Mouse (Mus musculus): ENCODE measurements around the gene Aprt. TPM values are rescaled to one million over a fixed set of nuclear protein-coding genes. Genes with fewer than 3 reads are reported as not detected.

Gene Aprt
- polyA plus RNA-seq, 1 experiment from 2014 or later = 187 TPM

DNA sequence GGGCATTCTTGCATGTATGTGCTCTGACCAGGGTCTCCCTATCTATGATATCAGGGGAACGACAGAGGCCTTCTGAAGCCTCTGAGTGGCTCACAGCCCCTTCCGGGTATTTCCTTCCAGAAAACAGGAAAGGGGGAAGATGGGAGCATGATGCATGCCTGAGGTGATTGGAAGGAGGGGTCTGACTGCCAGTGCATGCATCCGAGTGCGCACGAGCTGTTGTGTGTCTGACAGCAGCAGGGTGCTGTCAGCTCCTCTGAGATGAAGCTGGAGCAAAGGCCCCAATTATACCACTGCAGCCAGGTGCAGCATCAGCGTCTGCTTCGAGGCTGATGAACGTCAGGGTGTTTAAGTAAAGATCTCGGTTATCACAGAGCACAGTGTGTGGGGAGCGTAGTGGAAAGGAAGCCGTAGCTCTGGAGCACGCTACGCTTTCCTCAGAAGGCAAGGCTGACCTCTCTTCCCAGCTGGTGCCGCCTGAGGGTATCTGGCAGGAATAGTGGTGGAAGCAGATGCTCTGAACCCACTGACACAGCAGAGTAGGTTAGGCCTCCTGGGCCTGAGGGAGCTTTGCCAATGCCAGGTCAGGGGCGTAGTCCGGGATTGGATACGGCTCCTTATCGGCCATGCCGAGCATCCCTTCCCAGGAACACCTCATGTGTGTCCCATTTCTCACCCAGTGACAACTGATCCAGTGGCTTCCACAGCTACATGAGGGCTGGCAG is 17.2 kb upstream of the Aprt start:
- 58% methylated on average over 19 of the region's 19 CpGs for WGBS
- no peaks in the 10 kb centered on the region for H3K9me3 ChIP-seq (ENCODE audit: control insufficient read depth, low read length)
- no peak for ATAC-seq (ENCODE audit: low FRiP score)
- H3K4me1 ChIP-seq (replicated peaks; ENCODE audit: control insufficient read depth, insufficient read depth, low read length) = peaks cover 7% of the 10 kb centered on the region; the same call in 1 of the 2 replicates
- no peak overlapping the region; the same call in 1 of the 2 replicates for H3K9ac ChIP-seq
- H3K4me3 ChIP-seq (replicated peaks; ENCODE audit: low read length) = no peak overlapping the region
- H3K36me3 ChIP-seq (replicated peaks; ENCODE audit: control insufficient read depth, insufficient read depth) = no peaks in the 10 kb centered on the region
- H3K27ac ChIP-seq = peak overlapping the region; percentile 27; the same call in 1 of the 2 replicates
- no peak for DNase-seq (ENCODE audit: low spot score)
- H3K4me2 ChIP-seq (replicated peaks) = no peak overlapping the region
- H3K27me3 ChIP-seq (ENCODE audit: control insufficient read depth, insufficient read depth, low read length) = no peaks in the 10 kb centered on the region

DNA sequence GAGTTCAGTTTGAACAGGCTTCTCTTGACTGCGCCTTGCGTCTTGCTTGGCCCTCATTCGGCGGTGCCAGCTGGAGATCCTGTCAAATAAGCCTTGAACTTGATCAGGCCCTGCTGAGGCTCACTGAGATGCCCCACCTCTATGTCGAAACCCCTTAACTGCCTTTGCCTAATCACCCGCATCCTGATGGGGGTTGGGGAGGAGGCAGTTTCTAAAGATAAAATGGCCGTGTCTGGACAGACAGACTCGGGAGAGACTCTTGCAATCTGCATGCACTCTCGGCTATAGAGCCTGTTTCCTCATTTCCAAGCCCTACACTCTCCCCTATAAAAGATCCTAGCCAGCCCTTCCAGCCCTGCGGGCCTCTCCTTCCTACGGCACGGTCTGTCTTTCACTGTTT is 16.5 kb upstream of the Aprt start:
- peak overlapping the region; percentile 27; the same call in 1 of the 2 replicates for H3K27ac ChIP-seq
- ATAC-seq (ENCODE audit: low FRiP score) (no peak), DNase-seq (ENCODE audit: low spot score) (no peak)
- H3K9ac ChIP-seq = no peak overlapping the region
- no peaks in the 10 kb centered on the region for H3K9me3 ChIP-seq (ENCODE audit: control insufficient read depth, low read length)
- no peaks in the 10 kb centered on the region for H3K36me3 ChIP-seq (replicated peaks; ENCODE audit: control insufficient read depth, insufficient read depth)
- 66% methylated on average over 12 of the region's 12 CpGs for WGBS
- H3K4me2 ChIP-seq (replicated peaks) = no peak overlapping the region
- peaks cover 7% of the 10 kb centered on the region; the same call in 1 of the 2 replicates for H3K4me1 ChIP-seq (replicated peaks; ENCODE audit: control insufficient read depth, insufficient read depth, low read length)
- H3K27me3 ChIP-seq (ENCODE audit: control insufficient read depth, insufficient read depth, low read length) = no peaks in the 10 kb centered on the region
- H3K4me3 ChIP-seq (replicated peaks; ENCODE audit: low read length) = no peak overlapping the region

DNA sequence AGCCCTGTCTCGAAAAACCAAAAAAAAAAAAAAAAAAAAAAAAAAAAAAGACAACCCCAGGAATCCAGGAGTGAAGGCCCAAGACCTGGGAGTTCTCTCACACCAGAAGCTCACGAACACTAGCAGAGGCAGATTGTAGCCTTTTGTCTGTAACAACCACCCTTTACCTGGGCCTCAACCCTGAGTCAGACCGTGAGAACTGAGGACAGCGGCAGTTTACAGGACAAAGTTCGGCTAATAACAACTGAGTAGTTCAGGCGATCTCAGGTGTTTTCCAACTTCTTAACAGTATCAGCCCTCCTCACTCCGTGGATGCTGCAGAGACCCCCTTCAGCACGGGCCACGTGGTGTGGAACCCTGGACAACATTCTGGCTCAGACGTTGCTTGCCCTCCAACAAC is 10.0 kb upstream of the Aprt start:
- no peaks in the 10 kb centered on the region for H3K9me3 ChIP-seq (ENCODE audit: control insufficient read depth, low read length)
- H3K27me3 ChIP-seq (ENCODE audit: control insufficient read depth, insufficient read depth, low read length) = no peaks in the 10 kb centered on the region
- no peaks in the 10 kb centered on the region for H3K36me3 ChIP-seq (replicated peaks; ENCODE audit: control insufficient read depth, insufficient read depth)
- no peak overlapping the region for H3K9ac ChIP-seq
- no peak overlapping the region for H3K27ac ChIP-seq
- ATAC-seq (ENCODE audit: low FRiP score) = no peak
- WGBS = 84% methylated on average over 10 of the region's 10 CpGs
- H3K4me3 ChIP-seq (replicated peaks; ENCODE audit: low read length) = no peak overlapping the region
- H3K4me1 ChIP-seq (replicated peaks; ENCODE audit: control insufficient read depth, insufficient read depth, low read length) = no peaks in the 10 kb centered on the region
- no peak for DNase-seq (ENCODE audit: low spot score)
- no peak overlapping the region for H3K4me2 ChIP-seq (replicated peaks)

DNA sequence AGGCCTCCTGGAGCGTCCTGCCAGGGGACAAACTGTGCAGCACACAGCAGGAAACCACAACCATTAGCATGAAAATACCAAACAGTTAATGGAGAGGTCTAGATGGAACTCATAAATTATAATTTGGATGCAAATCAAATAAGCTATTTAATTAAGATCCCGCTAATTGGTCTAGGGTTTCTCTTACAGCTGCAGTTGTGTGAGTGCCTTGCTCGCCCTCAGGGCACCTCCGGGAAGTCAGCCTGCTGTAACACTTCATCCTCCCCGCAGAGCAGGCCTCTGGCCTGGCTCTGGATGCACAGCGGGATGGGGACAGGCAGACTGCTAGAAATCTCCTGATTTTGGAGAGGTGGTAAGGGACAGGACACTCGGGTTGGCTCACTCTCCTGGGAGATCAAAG is 9.5 kb upstream of the Aprt start:
- no peaks in the 10 kb centered on the region for H3K36me3 ChIP-seq (replicated peaks; ENCODE audit: control insufficient read depth, insufficient read depth)
- no peaks in the 10 kb centered on the region for H3K9me3 ChIP-seq (ENCODE audit: control insufficient read depth, low read length)
- H3K27ac ChIP-seq = no peak overlapping the region
- no peak; the same call in 1 of the 2 replicates for ATAC-seq (ENCODE audit: low FRiP score)
- peak; percentile 35 for DNase-seq (ENCODE audit: low spot score)
- H3K9ac ChIP-seq = no peak overlapping the region
- no peak overlapping the region for H3K4me2 ChIP-seq (replicated peaks)
- no peaks in the 10 kb centered on the region for H3K27me3 ChIP-seq (ENCODE audit: control insufficient read depth, insufficient read depth, low read length)
- 50% methylated on average over 7 of the region's 7 CpGs for WGBS
- H3K4me3 ChIP-seq (replicated peaks; ENCODE audit: low read length) = no peak overlapping the region
- H3K4me1 ChIP-seq (replicated peaks; ENCODE audit: control insufficient read depth, insufficient read depth, low read length) = no peaks in the 10 kb centered on the region

DNA sequence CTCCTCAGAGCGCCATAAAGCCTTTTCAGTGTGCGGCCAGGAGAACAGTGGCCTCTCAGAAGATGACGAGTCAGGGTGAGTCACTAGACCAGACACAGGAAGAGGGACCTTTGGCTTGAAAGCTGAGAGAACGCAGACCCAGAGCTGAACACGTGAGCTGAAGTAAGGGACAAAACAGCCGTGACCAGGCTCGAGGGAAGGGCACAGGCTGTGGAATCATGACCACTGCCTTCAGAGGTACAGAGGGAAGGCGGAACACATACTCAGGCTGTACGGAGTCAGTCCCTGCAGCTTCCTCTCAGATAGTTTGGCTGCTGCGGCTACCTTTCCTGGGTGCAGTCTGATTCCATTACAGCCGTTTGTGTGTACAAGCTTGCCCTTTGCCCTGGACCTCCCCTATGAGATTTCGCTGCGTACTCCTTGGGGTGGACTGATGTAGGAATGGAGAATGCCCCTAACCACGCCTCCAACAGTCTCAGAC is 8.7 kb upstream of the Aprt start:
- Histone ChIP-seq H3K9me3 (ENCODE audit: control insufficient read depth, low read length) (no peaks in the 10 kb centered on the region), H3K27ac (no peak overlapping the region), H3K4me1 (replicated peaks; ENCODE audit: control insufficient read depth, insufficient read depth, low read length) (no peaks in the 10 kb centered on the region), H3K4me3 (replicated peaks; ENCODE audit: low read length) (no peak overlapping the region), H3K36me3 (replicated peaks; ENCODE audit: control insufficient read depth, insufficient read depth) (no peaks in the 10 kb centered on the region), H3K27me3 (ENCODE audit: control insufficient read depth, insufficient read depth, low read length) (no peaks in the 10 kb centered on the region), H3K4me2 (replicated peaks) (no peak overlapping the region), H3K9ac (no peak overlapping the region)
- no peak for ATAC-seq (ENCODE audit: low FRiP score)
- WGBS = 73% methylated on average over 14 of the region's 14 CpGs
- no peak for DNase-seq (ENCODE audit: low spot score)

DNA sequence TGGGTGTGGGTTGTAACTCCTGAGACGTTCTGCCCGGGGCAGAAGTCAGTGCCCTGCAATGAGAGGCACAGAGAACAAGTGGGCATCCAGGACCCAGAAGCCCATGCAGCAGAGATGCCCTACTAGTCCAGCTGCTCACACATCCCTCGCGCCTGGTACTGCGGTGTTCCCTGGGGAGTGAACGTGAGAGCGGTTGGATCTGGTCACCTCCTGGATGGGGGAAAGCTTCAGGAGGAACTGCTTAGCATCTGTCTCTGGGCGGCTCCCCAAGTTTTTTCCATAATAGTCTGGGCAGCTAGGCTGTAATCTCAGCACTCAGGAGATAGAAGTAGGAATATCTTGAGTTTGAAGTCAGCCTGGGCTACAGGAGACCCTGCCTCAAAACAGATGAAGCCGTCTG is 8.3 kb upstream of the Aprt start:
- Histone ChIP-seq H3K36me3 (replicated peaks; ENCODE audit: control insufficient read depth, insufficient read depth) (no peaks in the 10 kb centered on the region), H3K4me1 (replicated peaks; ENCODE audit: control insufficient read depth, insufficient read depth, low read length) (no peaks in the 10 kb centered on the region), H3K9ac (no peak overlapping the region), H3K4me3 (replicated peaks; ENCODE audit: low read length) (no peak overlapping the region), H3K27me3 (ENCODE audit: control insufficient read depth, insufficient read depth, low read length) (no peaks in the 10 kb centered on the region), H3K9me3 (ENCODE audit: control insufficient read depth, low read length) (no peaks in the 10 kb centered on the region), H3K27ac (no peak overlapping the region), H3K4me2 (replicated peaks) (no peak overlapping the region)
- 84% methylated on average over 9 of the region's 9 CpGs for WGBS
- no peak for DNase-seq (ENCODE audit: low spot score)
- no peak for ATAC-seq (ENCODE audit: low FRiP score)

DNA sequence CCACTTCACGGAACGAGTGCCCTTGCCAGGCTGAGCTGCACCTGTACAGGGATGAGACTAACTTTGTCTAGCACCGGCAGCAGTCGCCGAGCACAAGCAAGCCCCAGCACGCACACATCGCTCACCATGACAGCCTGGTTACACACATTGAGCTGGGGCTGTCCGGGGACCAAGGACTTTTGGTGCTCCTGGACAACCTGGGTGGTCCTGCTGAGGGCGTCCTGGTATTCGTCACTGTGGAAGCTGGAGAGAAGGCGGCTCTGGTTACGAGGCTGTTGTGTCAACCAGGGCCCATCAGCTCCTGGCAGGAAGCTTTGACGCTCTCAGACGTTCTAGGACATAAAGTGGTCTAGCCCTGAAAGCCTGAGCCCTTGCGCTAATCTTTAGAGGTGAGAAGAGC is 4.2 kb upstream of the Aprt start:
- ATAC-seq (ENCODE audit: low FRiP score) (no peak), DNase-seq (ENCODE audit: low spot score) (no peak)
- no peak overlapping the region for H3K4me2 ChIP-seq (replicated peaks)
- H3K4me1 ChIP-seq (replicated peaks; ENCODE audit: control insufficient read depth, insufficient read depth, low read length) = peaks cover 7% of the 10 kb centered on the region
- no peak overlapping the region for H3K4me3 ChIP-seq (replicated peaks; ENCODE audit: low read length)
- H3K27ac ChIP-seq = no peak overlapping the region
- no peaks in the 10 kb centered on the region for H3K36me3 ChIP-seq (replicated peaks; ENCODE audit: control insufficient read depth, insufficient read depth)
- no peaks in the 10 kb centered on the region for H3K9me3 ChIP-seq (ENCODE audit: control insufficient read depth, low read length)
- H3K27me3 ChIP-seq (ENCODE audit: control insufficient read depth, insufficient read depth, low read length) = no peaks in the 10 kb centered on the region
- H3K9ac ChIP-seq = no peak overlapping the region
- 82% methylated on average over 15 of the region's 15 CpGs for WGBS

DNA sequence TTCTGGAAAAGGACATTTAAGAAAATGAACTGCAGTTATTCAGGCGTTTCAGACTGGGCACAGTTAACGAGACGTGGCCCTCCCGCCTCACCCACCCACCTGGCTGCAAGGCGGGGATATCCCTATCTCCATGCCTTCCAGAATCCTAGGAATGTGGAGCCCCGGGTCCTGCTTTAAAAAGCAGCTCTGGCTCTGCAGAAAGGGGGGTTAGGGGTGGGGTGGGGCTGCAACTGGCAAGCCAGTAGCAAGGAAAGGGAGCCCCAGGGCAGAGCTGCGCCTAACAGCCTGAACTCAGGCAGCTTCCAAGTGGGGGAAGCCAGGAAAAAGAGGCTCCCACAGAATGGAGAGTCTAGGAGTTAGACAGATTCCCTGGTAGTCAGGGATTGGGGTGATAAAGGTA is 2.5 kb upstream of the Aprt start:
- no peak overlapping the region for H3K4me3 ChIP-seq (replicated peaks; ENCODE audit: low read length)
- no peak overlapping the region for H3K9ac ChIP-seq
- ATAC-seq (ENCODE audit: low FRiP score) (no peak), DNase-seq (ENCODE audit: low spot score) (no peak)
- no peaks in the 10 kb centered on the region for H3K9me3 ChIP-seq (ENCODE audit: control insufficient read depth, low read length)
- H3K4me2 ChIP-seq (replicated peaks) = no peak overlapping the region
- H3K27ac ChIP-seq = no peak overlapping the region
- 37% methylated on average over 7 of the region's 7 CpGs for WGBS
- peaks cover 22% of the 10 kb centered on the region for H3K4me1 ChIP-seq (replicated peaks; ENCODE audit: control insufficient read depth, insufficient read depth, low read length)
- no peaks in the 10 kb centered on the region for H3K27me3 ChIP-seq (ENCODE audit: control insufficient read depth, insufficient read depth, low read length)
- H3K36me3 ChIP-seq (replicated peaks; ENCODE audit: control insufficient read depth, insufficient read depth) = no peaks in the 10 kb centered on the region; the same call in 1 of the 2 replicates

DNA sequence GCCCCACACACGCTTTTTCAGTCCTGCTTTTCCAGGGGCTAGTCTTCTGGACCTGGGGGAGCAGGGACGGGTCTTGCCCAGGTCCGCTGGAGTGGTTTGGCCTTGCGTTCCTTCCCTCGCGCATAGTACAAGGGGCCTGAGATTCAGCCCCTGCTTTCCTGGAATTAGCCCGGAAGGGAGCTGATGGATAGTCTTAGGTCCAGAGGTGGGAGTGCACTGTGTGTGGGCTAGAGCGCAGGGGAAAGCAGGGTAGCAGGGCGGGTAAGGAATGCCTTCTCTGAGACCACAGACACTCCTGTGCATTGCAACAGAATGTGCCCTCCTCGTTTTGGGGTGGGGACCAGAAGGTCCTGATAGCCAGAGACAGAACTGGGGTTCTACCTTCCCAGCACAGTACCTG is 407 bp upstream of the Aprt start:
- no peak overlapping the region for H3K27ac ChIP-seq
- peak; percentile 5; the same call in 1 of the 2 replicates for ATAC-seq (ENCODE audit: low FRiP score)
- H3K4me1 ChIP-seq (replicated peaks; ENCODE audit: control insufficient read depth, insufficient read depth, low read length) = peaks cover 22% of the 10 kb centered on the region

More for the DNA sequence above, 407 bp upstream of the Aprt start:
- DNase-seq (ENCODE audit: low spot score) = no peak
- Histone ChIP-seq H3K9me3 (ENCODE audit: control insufficient read depth, low read length) (no peaks in the 10 kb centered on the region), H3K9ac (peak overlapping the region; percentile 80), H3K27me3 (ENCODE audit: control insufficient read depth, insufficient read depth, low read length) (no peaks in the 10 kb centered on the region), H3K4me3 (replicated peaks; ENCODE audit: low read length) (peak overlapping the region; percentile 53), H3K4me2 (replicated peaks) (peak overlapping the region; percentile 75), H3K36me3 (replicated peaks; ENCODE audit: control insufficient read depth, insufficient read depth) (peaks cover 3% of the 10 kb centered on the region; the same call in 1 of the 2 replicates)
- WGBS = 48% methylated on average over 10 of the region's 10 CpGs
